ENCODE assay signal across 32 mouse cellular contexts in the genomic region with DNA sequence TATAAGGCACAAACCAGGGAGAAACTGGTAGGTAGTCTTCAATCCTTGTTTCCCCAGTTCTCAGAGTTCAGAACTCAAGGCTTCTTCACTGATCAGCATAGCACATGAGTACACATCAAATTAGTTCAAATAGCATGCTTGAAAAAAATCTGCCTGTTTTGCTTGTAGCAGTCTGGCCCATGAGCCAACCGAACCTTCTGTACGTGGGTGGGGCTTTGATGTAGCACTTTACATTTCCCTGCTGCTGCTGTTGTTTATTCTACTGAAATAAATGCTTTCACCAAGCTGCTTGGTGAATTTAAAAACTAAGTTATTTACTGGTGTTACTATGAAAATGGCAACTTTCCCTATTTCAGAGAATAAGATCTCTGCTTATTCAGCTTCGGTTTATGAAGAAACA. TPM values are rescaled to one million over a fixed set of nuclear protein-coding genes. Genes with fewer than 3 reads are reported as not detected.
DNase-seq lines count a peak whose midpoint lies in the region; ATAC-seq and TF ChIP-seq lines count a peak whose summit lies in the region.
"Had no signal": no experiment of that assay in that cellular context is flagged by ENCODE, and none has a peak within 500 bp of the region (broad histone marks: within the 10 kb centered on the region; RNA-seq: fewer than 3 reads in every experiment).

No protein-coding gene starts in this region.

- H3K4me3 ChIP-seq in hindbrain, postnatal 0 days (ENCODE audit: low read length): no peak overlapping the region
- H3K4me3 ChIP-seq: embryonic facial prominence, embryonic 10.5 days; embryonic facial prominence, embryonic 13.5 days; erythroblast, embryonic 14.5 days; forebrain, embryonic 12.5 days; forebrain, embryonic 15.5 days; gastrocnemius, adult 2 months; heart, embryonic 12.5 days; heart, embryonic 15.5 days; hindbrain, embryonic 10.5 days; hindbrain, embryonic 13.5 days had no signal

- no peak for ATAC-seq in hindbrain, postnatal 0 days
- ATAC-seq: activated CD4-positive, CD25-positive, alpha-beta regulatory T cell, adult 4 months; forebrain, embryonic 15.5 days; hindbrain, embryonic 16.5 days; inflammation-experienced regulatory T-cells, adult 6 months had no signal

- H3K9me3 ChIP-seq in hindbrain, postnatal 0 days (ENCODE audit: low read length): no peaks in the 10 kb centered on the region
- H3K9me3 ChIP-seq: embryonic facial prominence, embryonic 10.5 days; embryonic facial prominence, embryonic 13.5 days; forebrain, embryonic 12.5 days; forebrain, embryonic 15.5 days; heart, embryonic 12.5 days; heart, embryonic 15.5 days; hindbrain, embryonic 10.5 days; hindbrain, embryonic 13.5 days had no signal

- H3K27me3 ChIP-seq in hindbrain, postnatal 0 days (ENCODE audit: insufficient read depth, low read length): no peaks in the 10 kb centered on the region
- H3K27me3 ChIP-seq: embryonic facial prominence, embryonic 13.5 days; forebrain, embryonic 12.5 days; forebrain, embryonic 15.5 days; heart, embryonic 12.5 days; heart, embryonic 15.5 days; hindbrain, embryonic 13.5 days had no signal

- H3K27ac ChIP-seq in hindbrain, postnatal 0 days: no peak overlapping the region
- H3K27ac ChIP-seq: embryonic facial prominence, embryonic 10.5 days; embryonic facial prominence, embryonic 13.5 days; forebrain, embryonic 12.5 days; forebrain, embryonic 15.5 days; gastrocnemius, adult 2 months; heart, embryonic 15.5 days; hindbrain, embryonic 10.5 days; hindbrain, embryonic 13.5 days had no signal

- no peak for TF ChIP-seq CTCF in hindbrain, postnatal 0 days (IDR thresholded peaks at IDR 0.05; ENCODE audit: low read depth)

- H3K4me1 ChIP-seq in hindbrain, postnatal 0 days (ENCODE audit: insufficient read depth, low read length): no peaks in the 10 kb centered on the region
- H3K4me1 ChIP-seq: embryonic facial prominence, embryonic 10.5 days; embryonic facial prominence, embryonic 13.5 days; forebrain, embryonic 12.5 days; forebrain, embryonic 15.5 days; heart, embryonic 15.5 days; hindbrain, embryonic 10.5 days; hindbrain, embryonic 13.5 days had no signal

- WGBS in hindbrain, postnatal 0 days: 95% methylated on average over 3 of the region's 3 CpGs

- peak; percentile 58 for DNase-seq in layer of hippocampus, adult 11-12 months (ENCODE audit: low spot score)
- DNase-seq in layer of hippocampus, postnatal 10 days (ENCODE audit: low spot score in 2 of 2): no peak
- peak; percentile 26 to 48 for DNase-seq in left cerebral cortex, postnatal 14 days (ENCODE audit: low spot score in 2 of 2)
- no peak for DNase-seq in left cerebral cortex, postnatal 4 days
- peak; percentile 29 for DNase-seq in CD4-positive, CD25-positive, alpha-beta regulatory T cell, adult 2 months (ENCODE audit: low read depth, low spot score)
- DNase-seq in brain, adult 2 months (ENCODE audit: low read depth, low spot score): peak; percentile 66
- DNase-seq in heart, adult 9 months (ENCODE audit: low spot score in 2 of 2): no peak
- no peak for DNase-seq in hindbrain, postnatal 0 days (ENCODE audit: low spot score)
- DNase-seq: adrenal gland, adult 8-10 months; adrenal gland, postnatal 25 days; B cell, adult 2 months; cerebellum, adult 18-20 months; cerebellum, adult 9-10 months; embryo, embryonic 11 days; gastrocnemius, adult 2 months; gastrocnemius, postnatal 14 days; heart, postnatal 10 days; heart, postnatal 36 days had no signal

- intact Hi-C loops in left cerebral cortex, postnatal 14 days (cut with DNase I): no loop called here
- intact Hi-C loops in left cerebral cortex, postnatal 4 days (cut with DNase I): no loop called here

- no peak overlapping the region for H3K4me2 ChIP-seq in hindbrain, postnatal 0 days (ENCODE audit: low read depth, low read length)
- H3K4me2 ChIP-seq: embryonic facial prominence, embryonic 13.5 days; forebrain, embryonic 12.5 days; forebrain, embryonic 15.5 days; heart, embryonic 12.5 days; heart, embryonic 15.5 days; hindbrain, embryonic 13.5 days had no signal

- no peak overlapping the region for H3K9ac ChIP-seq in hindbrain, postnatal 0 days (replicated peaks; ENCODE audit: low read length)
- H3K9ac ChIP-seq: embryonic facial prominence, embryonic 13.5 days; forebrain, embryonic 12.5 days; forebrain, embryonic 15.5 days; heart, embryonic 12.5 days; heart, embryonic 15.5 days; hindbrain, embryonic 13.5 days had no signal

- peaks cover 31% of the 10 kb centered on the region for H3K36me3 ChIP-seq in hindbrain, postnatal 0 days (ENCODE audit: insufficient read depth, low read length)

RNA-seq across cellular contexts. Expression of a gene that starts 10.7 kb away (rescaled TPM):
- total RNA-seq in layer of hippocampus, postnatal 10 days (2021): not detected
- under 1 TPM in 1 of 2 experiments, not detected in 1; 0.49 TPM for total RNA-seq in left cerebral cortex, postnatal 14 days (2021)
- total RNA-seq in left cerebral cortex, postnatal 4 days (2021): under 1 TPM in 1 of 2 experiments, not detected in 1; 0.50 TPM
- total RNA-seq in hindbrain, postnatal 0 days (2014; rRNA removed): 0.37 and 5.0 TPM in 2 replicates
- polyA plus RNA-seq in hindbrain, postnatal 0 days (2015; fragmentation: Nextera tagmentation; extraction: Ambion mirVana): 0.18 and 0.25 TPM in 2 replicates
- total RNA-seq: common myeloid progenitor, adult 5-6 weeks; ES-E14 had no signal
- polyA plus RNA-seq: embryonic facial prominence, embryonic 10.5 days; erythroblast, embryonic 14.5 days had no signal

RNA-seq across cellular contexts. Expression of a gene that starts 20.8 kb away (rescaled TPM):
- total RNA-seq in layer of hippocampus, postnatal 10 days (2021): 100 to 1,000 TPM in 1 of 2 experiments, 10 to 100 TPM in 1; 89.4 to 109 TPM
- 100 to 1,000 TPM; 109 to 118 TPM for total RNA-seq in left cerebral cortex, postnatal 14 days (2021)
- total RNA-seq in left cerebral cortex, postnatal 4 days (2021): 100 to 1,000 TPM; 108 to 110 TPM
- total RNA-seq in hindbrain, postnatal 0 days (2014; rRNA removed): 104 TPM in 2 replicates
- 67.5 and 71.5 TPM in 2 replicates for polyA plus RNA-seq in hindbrain, postnatal 0 days (2015; fragmentation: Nextera tagmentation; extraction: Ambion mirVana)

Comparison
In these comparisons a context has a peak if more than half of its experiments do, and no peak if none do; other contexts are left out.
1. DNase-seq: peak in layer of hippocampus, adult 11-12 months (single experiment), left cerebral cortex, postnatal 14 days (2 of 2), CD4-positive, CD25-positive, alpha-beta regulatory T cell, adult 2 months (single experiment) and brain, adult 2 months (single experiment); none in layer of hippocampus, postnatal 10 days (0 of 2), left cerebral cortex, postnatal 4 days (single experiment), heart, adult 9 months (0 of 2) and hindbrain, postnatal 0 days (single experiment).